Comparison of ENCODE assay signal across 8 mouse cellular contexts in the genomic region with DNA sequence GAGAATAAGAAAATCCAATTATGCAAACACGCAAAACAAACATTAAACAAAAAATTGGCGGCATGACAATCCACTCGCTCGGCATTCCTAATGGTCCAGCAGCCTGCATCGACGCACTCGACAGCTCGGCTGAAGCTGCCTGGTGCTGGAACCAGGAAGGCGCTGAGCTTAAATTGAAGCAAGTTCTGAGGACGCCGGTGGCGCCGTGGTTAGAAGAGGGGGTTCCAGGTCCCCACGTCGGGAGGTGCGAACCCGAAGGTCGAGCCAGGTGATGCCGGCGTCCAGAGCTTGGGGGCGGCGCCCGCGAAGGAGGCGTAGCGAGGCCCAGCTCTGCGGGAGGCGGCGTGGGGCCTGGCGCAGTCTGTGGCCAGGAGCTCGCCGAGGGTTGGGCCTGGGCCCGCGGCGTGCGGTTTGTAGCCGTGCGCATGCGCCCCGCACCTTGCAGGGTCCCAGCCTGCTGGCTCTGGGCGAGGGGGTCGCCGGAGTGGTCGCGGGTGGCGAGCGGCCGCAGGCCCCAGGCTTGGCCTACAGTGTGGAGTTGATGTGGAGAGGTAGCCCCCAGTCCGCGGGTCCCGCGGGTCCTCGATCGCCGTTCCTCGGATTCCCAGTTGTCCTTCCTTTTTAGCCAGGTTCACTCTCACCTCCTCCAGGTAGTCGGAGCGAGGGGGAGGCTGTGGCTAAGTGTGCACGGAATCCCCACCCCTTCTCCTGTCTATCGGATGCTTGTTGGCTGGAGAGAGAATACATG. TPM values are rescaled to one million over a fixed set of nuclear protein-coding genes. Genes with fewer than 3 reads are reported as not detected.
DNase-seq lines count a peak whose midpoint lies in the region; ATAC-seq lines count a peak whose summit lies in the region.

No protein-coding gene starts in this region.

- H3K9ac ChIP-seq in embryonic facial prominence, embryonic 15.5 days, result peak overlapping the region; percentile 85
- H3K9ac ChIP-seq in limb, embryonic 13.5 days, result peak overlapping the region; percentile 85
- H3K9ac ChIP-seq in midbrain, embryonic 15.5 days, result peak overlapping the region; percentile 84

- H3K9me3 ChIP-seq in embryonic facial prominence, embryonic 15.5 days (replicated peaks), result no peaks in the 10 kb centered on the region
- H3K9me3 ChIP-seq in limb, embryonic 13.5 days, result no peaks in the 10 kb centered on the region
- H3K9me3 ChIP-seq in midbrain, embryonic 15.5 days, result no peaks in the 10 kb centered on the region

- peaks cover 21% of the 10 kb centered on the region for H3K4me1 ChIP-seq in embryonic facial prominence, embryonic 15.5 days
- H3K4me1 ChIP-seq in limb, embryonic 13.5 days, result peaks cover 16% of the 10 kb centered on the region; the same call in 1 of the 2 replicates
- H3K4me1 ChIP-seq in midbrain, embryonic 15.5 days, result peaks cover 26% of the 10 kb centered on the region

- H3K4me2 ChIP-seq in embryonic facial prominence, embryonic 15.5 days (replicated peaks), result peak overlapping the region; percentile 66
- H3K4me2 ChIP-seq in limb, embryonic 13.5 days (replicated peaks), result peak overlapping the region; percentile 76
- H3K4me2 ChIP-seq in midbrain, embryonic 15.5 days, result peak overlapping the region; percentile 70

- peak; percentile 89 for ATAC-seq in embryonic facial prominence, embryonic 15.5 days (ENCODE audit: insufficient number of reproducible peaks, low FRiP score, low TSS enrichment, low read depth)
- peak; percentile 93 for ATAC-seq in limb, embryonic 13.5 days (ENCODE audit: low FRiP score, low read depth)
- peak; percentile 96 for ATAC-seq in midbrain, embryonic 15.5 days (replicated peaks)

- peak overlapping the region; percentile 84 for H3K4me3 ChIP-seq in embryonic facial prominence, embryonic 15.5 days (replicated peaks)
- peak overlapping the region; percentile 76 for H3K4me3 ChIP-seq in limb, embryonic 13.5 days
- H3K4me3 ChIP-seq in midbrain, embryonic 15.5 days, result peak overlapping the region; percentile 90

- under 1% methylated on average over 55 of the region's 60 CpGs for WGBS in embryonic facial prominence, embryonic 15.5 days
- WGBS in limb, embryonic 13.5 days, result under 1% methylated on average over 60 of the region's 60 CpGs
- WGBS in midbrain, embryonic 15.5 days, result under 1% methylated on average over 60 of the region's 60 CpGs

- peaks cover 18% of the 10 kb centered on the region for H3K27me3 ChIP-seq in embryonic facial prominence, embryonic 15.5 days
- H3K27me3 ChIP-seq in limb, embryonic 13.5 days, result peaks cover 21% of the 10 kb centered on the region; the same call in 1 of the 2 replicates
- H3K27me3 ChIP-seq in midbrain, embryonic 15.5 days (replicated peaks), result no peaks in the 10 kb centered on the region; the same call in 1 of the 2 replicates

- DNase-seq in A20 (ENCODE audit: low read depth, low spot score), result peak; percentile 94
- peak; percentile 39 to 55 for DNase-seq in adrenal gland, postnatal 4 days (ENCODE audit: low spot score in 2 of 2)
- DNase-seq in heart, adult 8-10 months (ENCODE audit: low spot score), result peak; percentile 71
- peak; percentile 83 for DNase-seq in kidney, adult 9 months
- DNase-seq in spleen, postnatal 10 days (ENCODE audit: low spot score in 2 of 2), result peak; percentile 58 to 79

- peak overlapping the region; percentile 71 for H3K27ac ChIP-seq in embryonic facial prominence, embryonic 15.5 days (replicated peaks)
- H3K27ac ChIP-seq in limb, embryonic 13.5 days, result peak overlapping the region; percentile 78
- H3K27ac ChIP-seq in midbrain, embryonic 15.5 days, result peak overlapping the region; percentile 82

- no peaks in the 10 kb centered on the region for H3K36me3 ChIP-seq in embryonic facial prominence, embryonic 15.5 days
- H3K36me3 ChIP-seq in limb, embryonic 13.5 days, result no peaks in the 10 kb centered on the region
- no peaks in the 10 kb centered on the region for H3K36me3 ChIP-seq in midbrain, embryonic 15.5 days (replicated peaks)

RNA-seq across cellular contexts. Expression of a gene that starts 4.1 kb away (rescaled TPM):
- total RNA-seq in adrenal gland, postnatal 4 days (2021), result 1 to 10 TPM; 2.2 to 2.8 TPM
- polyA plus RNA-seq in embryonic facial prominence, embryonic 15.5 days (2015; fragmentation: Nextera tagmentation; extraction: Ambion mirVana), result 27.1 and 30.8 TPM in 2 replicates
- 1 to 10 TPM in 2 of 4 experiments, under 1 TPM in 2; 0.50 to 1.4 (median 0.93) TPM for total RNA-seq in heart, adult 8-10 months (2022)
- 61.6 and 65.2 TPM in 2 replicates for polyA plus RNA-seq in limb, embryonic 13.5 days (2015; fragmentation: Nextera tagmentation; extraction: Ambion mirVana)
- 56.1 and 58.6 TPM in 2 replicates for polyA plus RNA-seq in midbrain, embryonic 15.5 days (2015; fragmentation: Nextera tagmentation; extraction: Ambion mirVana)

RNA-seq across cellular contexts. Expression of a gene that starts 4.5 kb away (rescaled TPM):
- total RNA-seq in adrenal gland, postnatal 4 days (2021), result 10 to 100 TPM; 38.8 to 44.1 TPM
- 38.4 and 39.6 TPM in 2 replicates for polyA plus RNA-seq in embryonic facial prominence, embryonic 15.5 days (2015; fragmentation: Nextera tagmentation; extraction: Ambion mirVana)
- total RNA-seq in heart, adult 8-10 months (2022), result 10 to 100 TPM; 10.7 to 13.9 (median 11.9) TPM
- 44.8 and 46.7 TPM in 2 replicates for polyA plus RNA-seq in limb, embryonic 13.5 days (2015; fragmentation: Nextera tagmentation; extraction: Ambion mirVana)
- polyA plus RNA-seq in midbrain, embryonic 15.5 days (2015; fragmentation: Nextera tagmentation; extraction: Ambion mirVana), result 38.8 and 39.3 TPM in 2 replicates

Comparison
In these comparisons a context has a peak if more than half of its experiments do, and no peak if none do; other contexts are left out.
1. Peak in every context shown above with its lines: DNase-seq, ATAC-seq, H3K4me3 ChIP-seq and H3K27ac ChIP-seq.